Mouse (Mus musculus) left cerebral cortex, postnatal 36 days (tissue): ENCODE measurements around the gene Icosl. TPM values are rescaled to one million over a fixed set of nuclear protein-coding genes. Genes with fewer than 3 reads are reported as not detected.
"Not testable (repeated sequence)": the region's sequence is repeated elsewhere in the genome, so short reads cannot be mapped to it uniquely, and the experiment has no call there.

Experiments
- DNase-seq, 2 experiments: peaks; one replicate each; pipeline ENCODE4 v3.0.0; 2021 to 2022; ENCODE audit warnings: low spot score in 2 of 2, mixed read lengths in 1 of 2
- intact Hi-C: fragments of 180-260 bp; cut with DNase I; formaldehyde crosslinking; loops from one replicate; pipeline ENCODE4 v1.15.1; 2025
- total RNA-seq, 2 experiments: library from RNA; stranded (reverse); gene quantifications; 2 replicates each; pipeline ENCODE4 v1.2.3; 2021

The Icosl gene
- 1 to 10 TPM; 1.9 to 2.2 TPM for total RNA-seq

DNA sequence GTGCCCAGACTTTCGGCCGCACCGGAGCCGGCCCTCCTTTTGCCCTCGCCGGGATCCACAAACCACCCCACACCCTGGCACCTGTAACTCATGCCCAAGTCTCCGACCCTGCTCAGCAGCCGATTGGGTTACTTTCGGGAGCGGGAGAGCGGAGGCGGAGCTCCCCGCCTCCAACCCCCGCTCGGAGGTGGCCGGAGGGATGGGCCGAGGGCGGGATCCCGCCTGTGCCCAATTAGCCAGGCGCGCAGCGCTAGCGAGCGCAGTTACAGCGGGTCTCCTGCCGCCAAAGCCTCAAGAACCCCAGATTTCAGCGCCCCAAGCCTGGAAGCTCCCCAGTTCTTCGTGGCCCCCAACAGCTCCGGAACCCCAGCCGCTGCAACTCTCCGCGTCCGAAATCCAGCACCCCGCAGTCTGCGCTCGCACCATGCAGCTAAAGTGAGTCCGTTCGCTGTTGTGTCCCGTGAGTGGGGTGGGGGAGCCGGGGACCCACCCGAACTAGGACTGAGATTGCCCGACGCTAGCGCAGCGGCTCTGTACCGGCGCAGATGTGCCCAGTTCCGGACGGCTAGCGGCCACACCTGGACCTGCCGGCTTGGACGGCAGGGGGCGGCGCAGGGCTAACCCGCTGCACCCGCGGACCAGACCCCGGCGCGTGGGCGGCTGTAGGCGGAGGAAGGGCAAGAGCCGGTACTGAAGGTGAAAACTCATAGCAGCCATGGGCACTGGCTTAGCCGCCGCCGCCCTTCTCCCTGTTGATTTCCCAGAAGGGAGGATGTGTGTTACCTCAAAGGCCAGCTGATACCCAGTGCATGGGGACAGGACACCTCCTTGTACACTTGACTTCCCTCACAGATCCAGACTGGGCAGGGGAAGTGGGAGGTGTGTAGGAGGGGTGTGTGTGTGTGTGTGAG is at the start of gene Icosl:
TSS of gene Icosl (plus strand) at position 202 of the 911 bp plus-strand sequence.
- DNase-seq = peak; percentile 21 to 41
- intact Hi-C loops = no loop called here

DNA sequence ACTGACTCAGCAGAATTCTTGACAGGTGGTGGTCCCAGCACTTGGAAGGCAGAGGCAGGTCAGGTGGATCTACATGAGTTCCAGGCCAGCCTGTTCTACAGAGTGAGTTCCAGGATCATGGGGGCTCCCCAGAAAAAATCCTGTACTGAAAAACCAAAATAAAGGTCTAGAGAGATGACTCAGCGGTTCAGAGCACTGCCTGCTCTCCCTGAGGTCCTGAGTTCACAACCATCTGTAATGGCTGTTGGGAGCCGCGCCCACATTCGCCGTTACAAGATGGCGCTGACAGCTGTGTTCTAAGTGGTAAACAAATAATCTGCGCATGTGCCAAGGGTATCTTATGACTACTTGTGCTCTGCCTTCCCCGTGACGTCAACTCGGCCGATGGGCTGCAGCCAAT is 49.1 kb upstream of the Icosl start:
- DNase-seq, intact Hi-C loops: not testable (repeated sequence)

DNA sequence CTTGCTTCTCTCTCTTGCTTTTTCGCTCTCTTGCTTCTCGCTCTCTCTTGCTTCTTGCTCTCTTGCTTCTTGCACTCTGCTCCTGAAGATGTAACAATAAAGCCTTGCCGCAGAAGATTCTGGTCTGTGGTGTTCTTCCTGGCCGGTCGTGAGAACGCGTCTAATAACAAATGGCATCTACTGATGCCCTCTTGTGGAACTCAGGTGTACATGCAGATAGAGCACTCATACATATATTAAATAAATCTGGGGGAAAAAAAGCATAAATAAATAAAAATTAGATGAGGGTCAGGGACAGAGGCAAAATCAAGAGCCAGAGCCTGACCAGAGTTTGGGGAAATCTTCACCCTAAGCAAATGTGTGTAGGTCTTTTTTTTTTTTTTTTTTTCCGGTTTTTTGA is 43.6 kb upstream of the Icosl start:
- intact Hi-C loops = loop anchor here (5.0 kb wide), 2 partner anchors 43 to 137 kb away; no protein-coding TSS in a partner anchor
- DNase-seq = not testable (repeated sequence)

DNA sequence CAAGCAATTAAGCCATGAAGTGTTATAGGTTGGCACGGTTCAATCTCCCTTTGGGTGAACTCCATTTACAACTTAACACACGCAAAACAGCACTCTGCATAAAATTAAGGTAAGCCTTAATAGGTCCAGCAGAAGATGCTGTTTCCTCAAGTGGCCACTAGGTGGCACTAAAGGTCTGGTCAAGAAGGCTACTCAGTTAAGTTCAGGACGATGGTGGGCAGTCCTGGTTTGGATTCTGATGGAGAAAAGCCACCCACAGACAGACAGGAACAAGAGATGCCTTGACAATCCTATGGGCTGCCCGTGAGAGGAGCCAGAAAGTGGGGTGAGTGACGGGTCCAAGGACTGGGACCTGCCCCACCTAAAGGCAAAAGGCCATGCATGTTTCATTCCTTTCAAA is 41.0 kb upstream of the Icosl start:
- peak; percentile 44 to 57 for DNase-seq
- intact Hi-C loops = loop anchor here (5.0 kb wide), 2 partner anchors 46 to 134 kb away; no protein-coding TSS in a partner anchor

GRCm38 (mm10) chr10:78029080-78029479 is 40.0 kb upstream of the Icosl start:
- intact Hi-C loops = loop anchor here (5.0 kb wide), 2 partner anchors 47 to 133 kb away; no protein-coding TSS in a partner anchor
- no peak for DNase-seq

DNA sequence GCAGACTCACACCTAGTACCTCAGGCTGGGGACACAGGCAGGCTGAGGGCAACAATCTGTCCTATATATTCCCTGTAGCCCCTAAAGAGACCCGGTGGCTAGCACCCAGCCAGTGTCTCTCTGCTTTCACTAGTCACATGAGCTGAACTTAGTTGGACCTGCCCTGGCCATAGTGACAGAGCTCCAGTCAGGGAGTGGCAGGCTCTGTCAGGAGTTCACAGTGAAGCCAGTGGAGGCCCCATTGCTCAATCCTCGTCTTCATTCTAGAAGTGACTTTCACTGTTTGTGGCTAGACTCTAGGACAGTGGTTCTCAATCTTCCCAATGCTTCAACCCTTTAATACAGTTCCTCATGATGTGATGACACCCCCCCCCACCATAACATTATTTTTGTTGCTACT is 37.1 kb upstream of the Icosl start:
- intact Hi-C loops = no loop called here

DNA sequence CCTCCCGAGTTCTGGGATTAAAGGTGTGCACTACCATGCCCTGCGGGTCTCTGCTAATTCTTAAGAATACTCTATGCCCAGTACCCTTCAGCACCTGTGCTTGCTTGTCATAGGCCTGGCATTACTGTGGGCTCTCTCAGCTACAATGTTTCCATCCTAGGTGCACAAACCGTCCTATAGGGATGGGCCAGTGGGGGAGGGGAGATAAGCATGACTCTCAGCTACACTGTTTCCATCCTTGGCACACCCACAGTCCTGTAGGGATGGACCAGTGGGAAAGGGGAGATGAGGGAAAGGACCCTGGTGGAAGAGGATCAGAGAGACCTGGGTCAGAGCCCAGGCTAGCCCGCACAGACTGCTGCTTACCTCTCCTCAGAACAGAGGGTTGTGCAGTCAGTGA is 32.0 kb upstream of the Icosl start:
- intact Hi-C loops = no loop called here
- no peak for DNase-seq

More for the DNA sequence above, 37.1 kb upstream of the Icosl start:
- DNase-seq = no peak

- no peak for DNase-seq
- intact Hi-C loops = no loop called here
Measured at GRCm38 (mm10) chr10:78041647-78042046, 27.5 kb upstream of the Icosl start, which contains the start of gene Dnmt3l. TSS of gene Dnmt3l (plus strand) at chr10:78041947.

- no peak for DNase-seq
- intact Hi-C loops = no loop called here
Measured at GRCm38 (mm10) chr10:78042096-78042495, 27.0 kb upstream of the Icosl start.

- intact Hi-C loops = no loop called here
- DNase-seq = peak; percentile 28 to 29
Measured at GRCm38 (mm10) chr10:78042697-78043405, 26.3 kb upstream of the Icosl start.

DNA sequence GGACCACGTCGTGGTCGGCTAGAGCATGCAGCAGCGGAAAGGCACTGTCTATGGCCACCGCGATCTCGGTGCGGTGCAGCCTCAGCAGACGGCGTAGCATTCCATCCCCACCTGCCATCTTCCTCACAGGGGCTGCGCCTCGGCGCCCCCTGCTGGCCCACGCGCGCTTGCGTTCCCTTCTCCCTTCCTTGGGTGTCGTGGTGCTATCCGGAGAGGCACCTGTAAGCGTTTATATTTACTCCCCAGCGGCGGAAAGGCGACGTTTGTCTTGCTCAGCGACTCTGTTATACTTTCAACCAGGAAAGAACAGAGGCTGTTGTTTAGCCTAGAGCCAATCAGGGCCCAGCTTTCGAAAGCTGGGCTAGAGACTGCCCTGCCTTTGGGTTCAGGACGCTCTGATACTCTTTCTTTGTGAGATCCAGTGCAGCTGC is 25.7 kb upstream of the Icosl start, which contains the start of gene Aire:
TSS of gene Aire (minus strand) at position 205 of the 431 bp plus-strand sequence.
- intact Hi-C loops = no loop called here
- DNase-seq = peak; percentile 40 to 41

GRCm38 (mm10) chr10:78044531-78044930 is 24.6 kb upstream of the Icosl start:
- intact Hi-C loops = no loop called here
- no peak for DNase-seq

- intact Hi-C loops = no loop called here
- DNase-seq = no peak
Measured at GRCm38 (mm10) chr10:78046388-78046787, 22.7 kb upstream of the Icosl start.

DNA sequence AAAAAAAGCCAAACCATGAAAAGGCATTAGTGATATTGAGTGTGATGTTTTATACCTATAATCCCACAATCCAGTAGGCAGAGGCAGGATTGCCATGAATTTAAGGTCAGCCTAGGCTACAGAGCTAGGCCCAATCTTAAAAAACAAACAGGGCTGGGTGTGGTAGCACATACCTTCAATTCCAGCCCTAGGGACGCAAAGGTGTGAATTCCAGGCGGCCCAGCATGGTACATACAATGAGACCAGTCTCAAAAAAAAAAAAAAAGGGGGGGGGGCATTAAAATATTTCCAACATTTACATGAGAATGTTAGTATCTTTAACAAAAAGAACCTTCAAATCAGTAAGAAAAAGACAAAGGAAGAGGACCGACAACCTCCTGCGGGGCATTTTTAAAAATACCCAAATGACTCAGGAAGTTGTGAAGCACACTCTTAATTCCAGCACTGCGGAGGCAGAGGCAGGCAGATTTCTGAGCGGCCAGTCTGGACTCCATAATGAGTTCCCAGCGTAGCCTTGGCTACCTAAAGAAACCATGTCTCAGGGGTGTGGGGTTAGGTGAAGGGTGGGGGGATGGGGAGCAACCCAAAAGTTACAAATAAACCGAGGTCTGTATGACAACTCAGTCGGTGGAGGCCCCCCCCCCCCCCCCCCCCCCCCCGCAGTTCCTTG is 20.9 kb upstream of the Icosl start:
- intact Hi-C loops = no loop called here
- DNase-seq = no peak

GRCm38 (mm10) chr10:78049519-78050035 is 19.5 kb upstream of the Icosl start:
- DNase-seq = no peak
- intact Hi-C loops = no loop called here

DNA sequence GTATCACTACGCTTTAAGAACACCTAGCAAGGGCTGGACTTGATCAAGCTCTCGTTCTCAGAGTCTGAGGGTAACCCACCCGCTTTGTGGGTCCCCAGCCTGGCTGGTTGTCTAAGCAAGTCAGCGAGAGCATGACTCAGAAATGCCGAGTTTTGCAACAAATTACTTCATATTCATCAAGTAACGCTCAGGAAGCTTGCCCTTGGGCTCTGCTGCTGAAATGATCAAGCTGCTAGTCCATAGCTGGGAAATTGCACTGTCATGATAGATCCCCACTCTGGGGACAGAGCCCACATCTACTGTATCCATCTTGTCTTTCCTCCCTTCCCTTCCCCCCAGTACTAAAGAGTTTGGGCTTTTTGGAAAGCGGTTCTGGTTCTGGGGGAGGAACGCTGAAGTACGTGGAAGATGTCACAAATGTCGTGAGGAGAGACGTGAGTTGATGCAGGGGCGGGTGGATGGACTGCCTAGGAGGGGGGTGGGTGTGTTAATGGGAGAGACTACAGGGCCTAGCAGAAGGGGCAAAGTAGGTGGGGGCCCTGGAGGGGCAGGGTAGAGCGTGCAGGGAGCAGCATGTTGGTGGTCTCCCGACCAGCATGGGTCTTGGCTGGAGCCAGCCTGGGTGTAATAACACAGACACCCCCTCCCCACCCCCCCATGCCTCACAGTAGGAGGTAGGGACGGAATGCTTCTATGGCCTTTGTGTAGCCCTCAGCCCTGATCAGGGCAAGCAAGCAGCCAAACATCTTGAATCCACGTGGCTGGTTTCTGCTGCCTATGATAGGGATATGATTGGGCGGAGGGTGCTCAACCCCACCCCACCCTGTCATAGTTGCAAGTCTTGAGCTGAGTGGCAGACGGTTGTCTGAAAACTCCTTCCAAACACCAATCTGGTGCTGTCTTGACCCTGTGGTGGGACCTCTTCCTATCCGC is 14.2 kb upstream of the Icosl start:
- intact Hi-C loops = no loop called here
- no peak for DNase-seq

DNA sequence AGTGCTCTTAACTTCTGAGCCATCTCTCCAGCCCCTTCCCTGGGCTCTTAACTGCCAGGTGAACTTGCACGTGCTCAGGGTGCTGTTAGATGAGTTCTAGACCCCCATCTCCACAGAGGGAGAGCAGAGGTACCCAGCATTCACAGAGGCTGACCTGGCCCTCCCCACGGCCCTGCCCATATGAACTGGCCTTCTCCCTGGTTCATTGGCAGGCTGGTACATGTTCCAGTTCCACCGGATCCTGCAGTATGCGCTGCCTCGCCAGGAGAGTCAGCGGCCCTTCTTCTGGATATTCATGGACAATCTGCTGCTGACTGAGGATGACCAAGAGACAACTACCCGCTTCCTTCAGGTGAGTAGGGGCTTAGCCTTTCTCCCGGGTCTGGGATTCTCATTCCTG is 12.0 kb upstream of the Icosl start:
- DNase-seq = no peak
- intact Hi-C loops = no loop called here

DNA sequence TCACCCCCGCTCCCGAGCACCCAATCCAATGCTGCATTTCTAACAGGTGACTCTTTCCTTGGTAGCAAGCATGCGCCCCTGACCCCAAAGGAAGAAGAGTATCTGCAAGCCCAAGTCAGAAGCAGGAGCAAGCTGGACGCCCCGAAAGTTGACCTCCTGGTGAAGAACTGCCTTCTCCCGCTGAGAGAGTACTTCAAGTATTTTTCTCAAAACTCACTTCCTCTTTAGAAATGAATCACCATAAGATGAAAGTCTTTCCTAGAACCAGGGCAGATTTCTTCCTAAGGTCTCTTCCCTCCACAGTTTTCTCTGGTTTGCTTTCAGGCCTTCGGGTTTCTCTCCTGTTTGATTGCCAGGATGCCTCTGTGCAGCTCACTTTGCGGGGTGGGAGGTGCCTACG is 6.0 kb upstream of the Icosl start:
- no peak for DNase-seq
- intact Hi-C loops = no loop called here

DNA sequence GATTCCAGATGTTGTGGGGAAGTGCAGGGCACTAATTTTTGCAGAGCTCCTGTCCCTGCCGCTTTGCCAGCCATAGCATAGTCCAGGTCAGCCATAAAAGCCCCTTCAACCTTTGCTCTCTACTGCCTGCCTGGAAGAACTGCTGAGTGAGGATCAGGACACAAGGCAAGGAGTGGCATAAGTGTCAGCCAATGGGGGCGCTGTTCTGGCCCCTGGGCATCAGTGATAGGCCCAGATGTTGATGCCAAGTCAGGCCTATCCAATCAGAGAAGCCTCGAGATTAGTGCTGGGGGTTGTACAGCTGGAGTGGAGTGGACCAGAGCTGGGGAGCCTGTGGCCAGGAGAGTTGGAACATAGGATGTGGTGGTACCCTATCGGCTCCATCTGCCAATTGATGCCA is 1.9 kb upstream of the Icosl start:
- intact Hi-C loops = no loop called here
- no peak for DNase-seq
